Mouse (Mus musculus): ENCODE data around the gene Rhbdl2.

Gene Rhbdl2

DNA sequence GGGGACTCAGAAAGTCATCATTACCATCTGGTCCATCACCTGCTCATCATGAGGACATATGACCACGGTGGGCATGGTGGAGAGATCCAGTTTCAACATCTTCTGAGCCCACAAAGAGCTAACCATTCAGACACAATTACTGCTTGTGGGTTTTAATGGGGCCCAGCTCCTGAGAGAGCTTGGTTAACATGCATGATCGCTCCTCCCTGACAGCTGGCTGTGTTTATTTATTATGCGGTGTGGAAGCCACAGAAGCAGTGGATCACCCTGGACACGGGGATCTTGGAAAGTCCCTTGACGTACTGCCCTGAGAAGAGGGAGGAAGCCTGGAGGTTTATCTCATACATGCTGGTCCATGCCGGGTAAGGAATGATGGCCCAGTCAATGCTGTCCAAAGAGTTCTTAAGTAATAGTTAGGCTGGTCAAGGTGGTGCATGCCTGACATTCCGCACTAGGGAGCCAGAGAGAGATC, 26.4 kb downstream of the Rhbdl2 start:
- no peak for DNase-seq (ENCODE audit: low spot score in 2 of 2)

DNA sequence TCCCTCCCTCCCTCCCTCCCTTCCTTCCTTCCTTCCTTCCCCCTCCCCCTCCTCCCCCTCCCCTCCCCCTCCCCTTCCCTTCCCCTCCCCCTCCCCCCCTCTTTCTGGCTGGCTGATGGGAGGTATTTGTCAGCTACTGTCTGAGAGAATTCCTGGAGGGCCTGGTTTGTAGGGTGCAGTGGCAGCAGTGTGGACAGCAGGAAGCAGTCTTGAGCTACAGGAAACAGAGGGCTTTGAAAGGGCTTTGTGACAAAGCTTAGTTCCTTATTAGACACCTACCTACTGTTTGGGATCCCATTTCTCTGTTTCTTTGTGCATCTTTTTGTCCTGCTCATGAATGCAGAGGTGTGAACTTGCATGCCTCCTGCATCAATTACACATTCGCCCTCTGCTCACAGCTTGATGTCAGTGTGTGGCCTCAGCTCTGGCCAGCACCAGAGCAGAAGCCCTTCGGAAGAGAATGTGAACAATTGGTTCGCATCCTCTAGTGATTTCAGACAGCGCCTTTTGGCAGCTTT, 31.5 kb downstream of the Rhbdl2 start:
- DNase-seq (ENCODE audit: low spot score in 2 of 2): no peak

DNA sequence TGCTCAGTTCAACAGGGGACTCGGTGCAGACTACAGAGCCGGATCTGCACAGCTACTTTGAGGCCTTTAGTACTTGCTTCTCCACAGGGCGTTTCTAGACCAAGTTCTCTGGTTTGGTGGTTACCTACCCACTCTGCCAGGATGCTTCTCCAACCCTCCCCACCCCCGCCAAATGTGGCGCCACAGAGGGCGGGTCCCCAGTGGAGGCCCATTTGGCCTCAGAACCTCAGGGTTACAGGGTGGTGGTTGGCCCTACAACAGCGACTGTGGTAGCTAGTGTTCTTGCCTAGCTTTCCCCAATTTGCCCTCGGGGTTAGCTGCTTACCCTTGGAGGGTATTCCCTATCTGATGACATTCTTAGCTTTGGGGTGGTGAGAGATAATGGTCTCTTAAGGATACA, 54.5 kb downstream of the Rhbdl2 start:
- DNase-seq (ENCODE audit: low spot score in 2 of 2): no peak

DNA sequence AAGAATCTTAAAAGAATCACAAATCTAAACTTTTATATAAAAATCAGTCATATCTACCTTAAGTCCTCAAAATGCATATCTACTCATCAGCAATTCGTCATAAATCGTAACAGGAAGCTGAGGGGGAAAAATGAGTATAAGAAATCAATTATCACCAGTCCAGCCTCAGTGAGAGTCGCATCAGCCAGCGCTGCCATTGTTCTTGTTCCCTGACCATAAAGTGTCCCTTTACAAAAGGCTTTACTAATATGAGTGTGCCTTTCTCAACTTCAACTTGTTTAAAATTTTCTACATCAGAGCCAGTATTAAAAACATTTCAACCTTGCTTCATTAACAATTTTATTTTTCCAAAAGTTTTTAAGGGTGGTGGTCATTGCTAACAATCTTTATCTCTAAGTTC, 69.2 kb downstream of the Rhbdl2 start:
- no peak for DNase-seq (ENCODE audit: low spot score in 2 of 2)

DNA sequence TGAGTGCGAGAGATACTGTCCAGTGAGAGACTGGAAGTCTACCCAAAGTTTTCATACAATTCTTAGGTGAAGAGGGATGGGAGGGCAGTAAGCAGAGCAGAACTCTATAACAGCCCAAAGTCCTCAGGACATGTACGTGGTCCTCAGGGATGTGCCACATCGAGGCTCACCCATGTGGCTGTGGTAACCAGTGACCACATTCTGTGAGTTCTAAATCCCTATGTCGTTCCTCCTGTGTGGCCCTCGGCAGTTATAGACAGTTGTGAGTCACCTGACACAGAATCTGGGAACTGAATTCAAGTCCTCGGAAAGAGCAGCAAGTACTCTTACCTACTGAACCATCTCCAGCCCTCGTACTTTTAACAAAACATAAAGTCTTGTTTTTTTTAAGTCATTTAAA, 70.4 kb downstream of the Rhbdl2 start:
- DNase-seq (ENCODE audit: low spot score in 2 of 2): no peak

DNA sequence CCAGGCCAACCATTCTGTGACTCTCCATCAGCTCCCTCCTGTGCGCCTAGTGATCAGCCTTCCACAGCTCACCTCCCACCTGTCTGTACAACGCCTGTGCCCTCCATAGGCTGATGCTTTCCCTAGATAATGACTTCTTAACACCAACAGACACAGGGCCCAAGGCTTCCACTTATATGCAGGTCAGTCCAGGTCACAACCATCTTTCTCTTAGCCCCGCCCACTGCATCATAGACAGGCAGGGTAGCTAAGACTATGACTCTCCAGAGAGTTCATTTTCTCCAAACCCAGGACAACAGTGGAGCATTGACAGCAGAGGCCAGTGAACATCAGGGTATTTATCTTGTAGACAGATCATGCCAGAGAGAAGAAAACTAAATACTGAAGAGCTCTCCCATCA, 71.7 kb downstream of the Rhbdl2 start, which contains the start of gene 4933427I04Rik:
4933427I04Rik (plus strand) TSS at position 301 of the 400 bp plus-strand sequence.
- no peak for DNase-seq (ENCODE audit: low spot score in 2 of 2)

DNA sequence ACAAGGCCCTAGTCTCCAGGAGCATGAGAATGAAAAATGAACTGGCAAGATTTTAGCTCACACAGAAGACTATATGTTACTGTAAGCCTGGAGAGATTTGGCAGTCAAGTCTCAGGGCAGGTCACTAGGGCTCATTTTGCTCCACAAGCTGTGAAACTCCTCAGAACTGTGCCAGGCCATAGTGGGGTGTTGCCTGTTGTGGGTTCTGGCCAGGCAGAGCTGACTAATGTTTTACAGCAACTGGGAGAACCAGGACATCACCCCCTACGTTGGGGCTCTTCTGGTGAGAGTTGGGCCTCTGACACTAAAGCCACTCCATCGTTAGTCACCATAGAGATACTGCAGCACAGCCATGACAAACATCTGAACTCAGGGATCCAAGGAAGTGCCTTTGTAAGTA, 72.1 kb downstream of the Rhbdl2 start:
- no peak for DNase-seq (ENCODE audit: low spot score in 2 of 2)

DNA sequence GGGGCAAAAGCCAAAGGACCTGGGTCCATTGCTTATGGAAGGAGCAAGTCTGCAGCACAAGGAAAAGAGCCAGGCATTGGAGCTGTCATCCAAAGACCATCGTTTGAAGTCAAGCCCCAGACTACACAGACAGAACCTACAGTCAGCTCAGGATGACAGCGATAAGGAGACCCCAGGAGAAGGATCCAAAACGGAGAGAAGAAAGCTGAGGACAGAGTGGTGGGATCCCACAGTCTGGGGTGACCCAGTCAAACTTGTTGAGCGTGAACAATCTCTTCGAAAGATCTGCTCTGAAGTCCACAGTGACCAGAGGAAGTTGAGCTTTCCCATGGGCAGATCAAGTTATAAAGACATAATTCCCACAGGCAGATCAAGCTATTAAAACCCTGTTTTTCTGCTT, 72.9 kb downstream of the Rhbdl2 start:
- DNase-seq (ENCODE audit: low spot score in 2 of 2): no peak
